Mouse (Mus musculus) cerebellum, adult 11-12 months (tissue): ENCODE results near the gene Npas4.
"Not testable (repeated sequence)": the region's sequence is repeated elsewhere in the genome, so short reads cannot be mapped to it uniquely, and the experiment has no call there.

Experiments
- DNase-seq: peaks from one replicate; pipeline ENCODE4 v3.0.0; 2022

Npas4 gene

GRCm38 (mm10) chr19:4992371-4992770 lies 2.3 kb upstream of the Npas4 start:
- no peak for DNase-seq

GRCm38 (mm10) chr19:4990716-4991115 lies 600 bp upstream of the Npas4 start:
- DNase-seq = peak; percentile 60

- peak; percentile 81 for DNase-seq
Observed at GRCm38 (mm10) chr19:4989434-4990255, 471 bp downstream of the Npas4 start.

GRCm38 (mm10) chr19:4989013-4989412 lies 1.1 kb downstream of the Npas4 start:
- no peak for DNase-seq

GRCm38 (mm10) chr19:4981767-4982166 lies 8.3 kb downstream of the Npas4 start:
- DNase-seq = no peak

GRCm38 (mm10) chr19:4968236-4968635 lies 21.9 kb downstream of the Npas4 start:
- no peak for DNase-seq

- peak; percentile 89 for DNase-seq
Observed at GRCm38 (mm10) chr19:4961928-4962601, 28.1 kb downstream of the Npas4 start, which contains the start of gene Mrpl11. Gene Mrpl11, plus strand, starts transcription at chr19:4962147.

- not testable (repeated sequence) for DNase-seq
Observed at GRCm38 (mm10) chr19:4948641-4949040, 41.5 kb downstream of the Npas4 start.

- DNase-seq = no peak
Observed at GRCm38 (mm10) chr19:4945540-4945939, 44.6 kb downstream of the Npas4 start.

- DNase-seq = no peak
Observed at GRCm38 (mm10) chr19:4943253-4943588, 46.9 kb downstream of the Npas4 start.

- peak; percentile 82 for DNase-seq
Observed at GRCm38 (mm10) chr19:4942551-4943252, 47.4 kb downstream of the Npas4 start, which contains the start of gene Peli3. Gene Peli3, minus strand, starts transcription at chr19:4943127.

GRCm38 (mm10) chr19:4937444-4938310 lies 52.4 kb downstream of the Npas4 start:
- DNase-seq = peak; percentile 45

- no peak for DNase-seq
Observed at GRCm38 (mm10) chr19:4936896-4937295, 53.2 kb downstream of the Npas4 start.
